In the genomic region with DNA sequence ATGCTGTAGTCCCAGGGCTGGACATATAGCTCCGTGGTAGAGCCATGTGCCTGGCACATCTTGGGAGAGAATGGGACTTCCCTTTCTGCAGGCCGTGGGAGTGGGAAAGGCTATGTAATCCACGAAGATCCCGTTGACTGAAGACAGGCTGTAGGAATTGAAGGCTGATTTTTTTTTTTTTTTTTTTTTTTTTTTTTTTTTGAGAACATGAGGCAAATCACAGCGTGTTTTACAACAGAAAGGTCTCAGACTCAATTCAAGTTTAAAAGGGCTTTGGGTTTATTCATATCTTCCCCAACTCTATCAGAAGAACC, we compare ENCODE assay signal across 8 mouse cellular contexts. TPM values are rescaled to one million over a fixed set of nuclear protein-coding genes. Genes with fewer than 3 reads are reported as not detected.
DNase-seq lines count a peak whose midpoint lies in the region; ATAC-seq and TF ChIP-seq lines count a peak whose summit lies in the region.

No protein-coding gene starts in this region.

- H3K9ac ChIP-seq in embryonic facial prominence, embryonic 11.5 days (replicated peaks; ENCODE audit: low read length), result peak overlapping the region; percentile 97
- peak overlapping the region; percentile 96 for H3K9ac ChIP-seq in intestine, embryonic 14.5 days (ENCODE audit: low read length)
- peak overlapping the region; percentile 90 for H3K9ac ChIP-seq in midbrain, postnatal 0 days (replicated peaks; ENCODE audit: low read length, poor library complexity, severe bottlenecking)

- H3K4me2 ChIP-seq in embryonic facial prominence, embryonic 11.5 days (ENCODE audit: low read depth, low read length), result peak overlapping the region; percentile 67
- peak overlapping the region; percentile 72 for H3K4me2 ChIP-seq in intestine, embryonic 14.5 days (ENCODE audit: low read length)
- H3K4me2 ChIP-seq in midbrain, postnatal 0 days (ENCODE audit: low read depth, low read length, poor library complexity, severe bottlenecking), result peak overlapping the region; percentile 86

- under 1% methylated on average over 5 of the region's 5 CpGs for WGBS in embryonic facial prominence, embryonic 11.5 days
- under 1% methylated on average over 5 of the region's 5 CpGs for WGBS in intestine, embryonic 14.5 days
- WGBS in midbrain, postnatal 0 days, result 3% methylated on average over 5 of the region's 5 CpGs

- no peak for TF ChIP-seq CTCF in layer of hippocampus, adult 2 months (conservative IDR thresholded peaks at IDR 0.05)
- TF ChIP-seq CTCF in midbrain, postnatal 0 days (IDR thresholded peaks at IDR 0.05), result no peak

- H3K27me3 ChIP-seq in embryonic facial prominence, embryonic 11.5 days (ENCODE audit: control insufficient read depth, insufficient read depth, low read length), result no peaks in the 10 kb centered on the region
- H3K27me3 ChIP-seq in intestine, embryonic 14.5 days (replicated peaks; ENCODE audit: control insufficient read depth, insufficient read depth, low read length), result no peaks in the 10 kb centered on the region
- H3K27me3 ChIP-seq in midbrain, postnatal 0 days (ENCODE audit: insufficient read depth, low read length), result no peaks in the 10 kb centered on the region

- intact Hi-C loops in gastrocnemius, postnatal 14 days (cut with DNase I; ENCODE audit: low total_unique reads), result no loop called here

- H3K4me3 ChIP-seq in layer of hippocampus, adult 2 months, result peak overlapping the region; percentile 73
- peak overlapping the region; percentile 99 for H3K4me3 ChIP-seq in embryonic facial prominence, embryonic 11.5 days (ENCODE audit: low read depth, low read length)
- H3K4me3 ChIP-seq in intestine, embryonic 14.5 days (ENCODE audit: low read depth, low read length), result peak overlapping the region; percentile 83
- peak overlapping the region; percentile 87 for H3K4me3 ChIP-seq in midbrain, postnatal 0 days (ENCODE audit: low read depth, low read length)

- no peaks in the 10 kb centered on the region for H3K9me3 ChIP-seq in embryonic facial prominence, embryonic 11.5 days (replicated peaks; ENCODE audit: control insufficient read depth, low read length)
- H3K9me3 ChIP-seq in intestine, embryonic 14.5 days (ENCODE audit: control insufficient read depth, low read length), result no peaks in the 10 kb centered on the region
- no peaks in the 10 kb centered on the region for H3K9me3 ChIP-seq in midbrain, postnatal 0 days (ENCODE audit: low read length)

- peak overlapping the region; percentile 94; the same call in 1 of the 2 replicates for H3K27ac ChIP-seq in layer of hippocampus, adult 2 months
- H3K27ac ChIP-seq in embryonic facial prominence, embryonic 11.5 days (replicated peaks; ENCODE audit: low read depth, low read length), result peak overlapping the region; percentile 91
- H3K27ac ChIP-seq in intestine, embryonic 14.5 days (ENCODE audit: low read depth), result peak overlapping the region; percentile 95
- H3K27ac ChIP-seq in midbrain, postnatal 0 days (ENCODE audit: low read depth, low read length), result peak overlapping the region; percentile 85; the same call in 1 of the 2 replicates

- H3K4me1 ChIP-seq in embryonic facial prominence, embryonic 11.5 days (ENCODE audit: control insufficient read depth, insufficient read depth, low read length), result no peaks in the 10 kb centered on the region; the same call in 1 of the 2 replicates
- peaks cover 11% of the 10 kb centered on the region for H3K4me1 ChIP-seq in intestine, embryonic 14.5 days (replicated peaks; ENCODE audit: control insufficient read depth, insufficient read depth, low read length)
- H3K4me1 ChIP-seq in midbrain, postnatal 0 days (ENCODE audit: insufficient read depth, low read length), result peaks cover 5% of the 10 kb centered on the region; the same call in 1 of the 2 replicates

- no peak for ATAC-seq in embryonic facial prominence, embryonic 11.5 days (replicated peaks; ENCODE audit: insufficient number of reproducible peaks, low FRiP score, low TSS enrichment, low read depth)
- no peak for ATAC-seq in intestine, embryonic 14.5 days (replicated peaks; ENCODE audit: low FRiP score, low TSS enrichment, low read depth)
- ATAC-seq in midbrain, postnatal 0 days (ENCODE audit: low FRiP score), result no peak
- no peak for ATAC-seq in megakaryocyte-erythroid progenitor cell, adult 5-6 weeks (replicated peaks; ENCODE audit: low FRiP score, low TSS enrichment, poor library complexity, severe bottlenecking)

- peaks cover 19% of the 10 kb centered on the region for H3K36me3 ChIP-seq in embryonic facial prominence, embryonic 11.5 days (replicated peaks; ENCODE audit: control insufficient read depth, insufficient read depth, low read depth, low read length)
- H3K36me3 ChIP-seq in intestine, embryonic 14.5 days (ENCODE audit: control insufficient read depth, insufficient read depth, low read length), result peaks cover 54% of the 10 kb centered on the region
- peaks cover 28% of the 10 kb centered on the region for H3K36me3 ChIP-seq in midbrain, postnatal 0 days (ENCODE audit: insufficient read depth, low read length)

- no peak for DNase-seq in layer of hippocampus, adult 2 months (ENCODE audit: low spot score in 2 of 2)
- DNase-seq in layer of hippocampus, adult 9-10 months (ENCODE audit: low spot score), result no peak
- DNase-seq in embryonic facial prominence, embryonic 11.5 days (ENCODE audit: low spot score), result no peak
- no peak for DNase-seq in intestine, embryonic 14.5 days (ENCODE audit: low spot score)
- no peak for DNase-seq in midbrain, postnatal 0 days (ENCODE audit: low spot score)
- DNase-seq in adrenal gland, adult 2 months, result no peak
- DNase-seq in gastrocnemius, postnatal 14 days, result no peak

RNA-seq across cellular contexts. Expression of a gene that starts 1.6 kb away (rescaled TPM):
- total RNA-seq in layer of hippocampus, adult 2 months (2021), result 10 to 100 TPM; 42.5 to 44.2 TPM
- polyA plus RNA-seq in embryonic facial prominence, embryonic 11.5 days (2014; fragmentation: Nextera tagmentation; extraction: Ambion mirVana), result 412 and 427 TPM in 2 replicates
- polyA plus RNA-seq in intestine, embryonic 14.5 days (2014; fragmentation: Nextera tagmentation; extraction: Ambion mirVana), result 302 and 311 TPM in 2 replicates
- total RNA-seq in midbrain, postnatal 0 days (2014; rRNA removed), result 91.7 and 145 TPM in 2 replicates
- 112 and 119 TPM in 2 replicates for polyA plus RNA-seq in midbrain, postnatal 0 days (2015; fragmentation: Nextera tagmentation; extraction: Ambion mirVana)
- 10 to 100 TPM; 28.1 to 37.4 TPM for total RNA-seq in adrenal gland, adult 2 months (2021)
- 124 and 134 TPM in 2 replicates for polyA plus RNA-seq in adrenal gland, adult 2 months (2012; rRNA removed)
- 89.4 and 90.9 TPM in 2 replicates for total RNA-seq in megakaryocyte-erythroid progenitor cell, adult 5-6 weeks (2014; fragmentation: Nextera tagmentation)
- 133 and 205 TPM in 2 replicates for total RNA-seq in megakaryocyte-erythroid progenitor cell, adult 5-6 weeks (2017)
- 10 to 100 TPM; 21.7 to 24.8 TPM for total RNA-seq in gastrocnemius, postnatal 14 days (2021)

RNA-seq across cellular contexts. Expression of a gene that starts 8.0 kb away (rescaled TPM):
- total RNA-seq in layer of hippocampus, adult 2 months (2021), result 10 to 100 TPM; 21.9 to 22.1 TPM
- 152 and 161 TPM in 2 replicates for polyA plus RNA-seq in embryonic facial prominence, embryonic 11.5 days (2014; fragmentation: Nextera tagmentation; extraction: Ambion mirVana)
- polyA plus RNA-seq in intestine, embryonic 14.5 days (2014; fragmentation: Nextera tagmentation; extraction: Ambion mirVana), result 122 and 128 TPM in 2 replicates
- 30.1 and 31.7 TPM in 2 replicates for total RNA-seq in midbrain, postnatal 0 days (2014; rRNA removed)
- polyA plus RNA-seq in midbrain, postnatal 0 days (2015; fragmentation: Nextera tagmentation; extraction: Ambion mirVana), result 55.5 and 56.9 TPM in 2 replicates
- total RNA-seq in adrenal gland, adult 2 months (2021), result 10 to 100 TPM; 80.7 to 92.6 TPM
- 75.0 and 80.6 TPM in 2 replicates for polyA plus RNA-seq in adrenal gland, adult 2 months (2012; rRNA removed)
- total RNA-seq in megakaryocyte-erythroid progenitor cell, adult 5-6 weeks (2014; fragmentation: Nextera tagmentation), result 498 and 537 TPM in 2 replicates
- 135 and 240 TPM in 2 replicates for total RNA-seq in megakaryocyte-erythroid progenitor cell, adult 5-6 weeks (2017)
- total RNA-seq in gastrocnemius, postnatal 14 days (2021), result 10 to 100 TPM; 24.2 to 25.5 TPM

RNA-seq across cellular contexts. Expression of a gene that starts 10.2 kb away (rescaled TPM):
- total RNA-seq in layer of hippocampus, adult 2 months (2021), result 10 to 100 TPM; 14.5 to 15.3 TPM
- 51.3 and 60.6 TPM in 2 replicates for polyA plus RNA-seq in embryonic facial prominence, embryonic 11.5 days (2014; fragmentation: Nextera tagmentation; extraction: Ambion mirVana)
- polyA plus RNA-seq in intestine, embryonic 14.5 days (2014; fragmentation: Nextera tagmentation; extraction: Ambion mirVana), result 45.4 and 46.2 TPM in 2 replicates
- 23.2 and 27.2 TPM in 2 replicates for total RNA-seq in midbrain, postnatal 0 days (2014; rRNA removed)
- 33.6 and 34.1 TPM in 2 replicates for polyA plus RNA-seq in midbrain, postnatal 0 days (2015; fragmentation: Nextera tagmentation; extraction: Ambion mirVana)
- 10 to 100 TPM; 28.2 to 36.1 TPM for total RNA-seq in adrenal gland, adult 2 months (2021)
- polyA plus RNA-seq in adrenal gland, adult 2 months (2012; rRNA removed), result 55.8 and 68.2 TPM in 2 replicates
- 31.0 and 35.5 TPM in 2 replicates for total RNA-seq in megakaryocyte-erythroid progenitor cell, adult 5-6 weeks (2014; fragmentation: Nextera tagmentation)
- 7.9 and 10.1 TPM in 2 replicates for total RNA-seq in megakaryocyte-erythroid progenitor cell, adult 5-6 weeks (2017)
- total RNA-seq in gastrocnemius, postnatal 14 days (2021), result 10 to 100 TPM; 12.5 to 14.0 TPM

RNA-seq across cellular contexts. Expression of a gene that starts 16.0 kb away (rescaled TPM):
- 100 to 1,000 TPM; 186 to 206 TPM for total RNA-seq in layer of hippocampus, adult 2 months (2021)
- 5.8 and 7.5 TPM in 2 replicates for polyA plus RNA-seq in embryonic facial prominence, embryonic 11.5 days (2014; fragmentation: Nextera tagmentation; extraction: Ambion mirVana)
- 5.7 and 5.8 TPM in 2 replicates for polyA plus RNA-seq in intestine, embryonic 14.5 days (2014; fragmentation: Nextera tagmentation; extraction: Ambion mirVana)
- total RNA-seq in midbrain, postnatal 0 days (2014; rRNA removed), result 48.9 and 57.1 TPM in 2 replicates
- polyA plus RNA-seq in midbrain, postnatal 0 days (2015; fragmentation: Nextera tagmentation; extraction: Ambion mirVana), result 22.6 and 23.6 TPM in 2 replicates
- total RNA-seq in adrenal gland, adult 2 months (2021), result 10 to 100 TPM; 46.1 to 59.0 TPM
- polyA plus RNA-seq in adrenal gland, adult 2 months (2012; rRNA removed), result 100 and 106 TPM in 2 replicates
- 11.4 and 15.1 TPM in 2 replicates for total RNA-seq in megakaryocyte-erythroid progenitor cell, adult 5-6 weeks (2014; fragmentation: Nextera tagmentation)
- total RNA-seq in megakaryocyte-erythroid progenitor cell, adult 5-6 weeks (2017), result 4.0 and 6.9 TPM in 2 replicates
- total RNA-seq in gastrocnemius, postnatal 14 days (2021), result 10 to 100 TPM; 12.1 to 13.7 TPM

RNA-seq across cellular contexts. Expression of a gene that starts 25.4 kb away (rescaled TPM):
- 10 to 100 TPM; 54.7 to 55.7 TPM for total RNA-seq in layer of hippocampus, adult 2 months (2021)
- 27.3 and 27.6 TPM in 2 replicates for polyA plus RNA-seq in embryonic facial prominence, embryonic 11.5 days (2014; fragmentation: Nextera tagmentation; extraction: Ambion mirVana)
- 25.3 and 29.5 TPM in 2 replicates for polyA plus RNA-seq in intestine, embryonic 14.5 days (2014; fragmentation: Nextera tagmentation; extraction: Ambion mirVana)
- total RNA-seq in midbrain, postnatal 0 days (2014; rRNA removed), result 41.5 and 42.6 TPM in 2 replicates
- 41.5 and 43.3 TPM in 2 replicates for polyA plus RNA-seq in midbrain, postnatal 0 days (2015; fragmentation: Nextera tagmentation; extraction: Ambion mirVana)
- total RNA-seq in adrenal gland, adult 2 months (2021), result 10 to 100 TPM; 57.9 to 58.4 TPM
- polyA plus RNA-seq in adrenal gland, adult 2 months (2012; rRNA removed), result 32.2 and 39.4 TPM in 2 replicates
- 16.4 and 24.5 TPM in 2 replicates for total RNA-seq in megakaryocyte-erythroid progenitor cell, adult 5-6 weeks (2014; fragmentation: Nextera tagmentation)
- total RNA-seq in megakaryocyte-erythroid progenitor cell, adult 5-6 weeks (2017), result 12.8 and 15.3 TPM in 2 replicates
- total RNA-seq in gastrocnemius, postnatal 14 days (2021), result 10 to 100 TPM; 15.6 to 16.9 TPM
